Mouse (Mus musculus): ENCODE measurements around the gene Mysm1.

The Mysm1 gene

DNA sequence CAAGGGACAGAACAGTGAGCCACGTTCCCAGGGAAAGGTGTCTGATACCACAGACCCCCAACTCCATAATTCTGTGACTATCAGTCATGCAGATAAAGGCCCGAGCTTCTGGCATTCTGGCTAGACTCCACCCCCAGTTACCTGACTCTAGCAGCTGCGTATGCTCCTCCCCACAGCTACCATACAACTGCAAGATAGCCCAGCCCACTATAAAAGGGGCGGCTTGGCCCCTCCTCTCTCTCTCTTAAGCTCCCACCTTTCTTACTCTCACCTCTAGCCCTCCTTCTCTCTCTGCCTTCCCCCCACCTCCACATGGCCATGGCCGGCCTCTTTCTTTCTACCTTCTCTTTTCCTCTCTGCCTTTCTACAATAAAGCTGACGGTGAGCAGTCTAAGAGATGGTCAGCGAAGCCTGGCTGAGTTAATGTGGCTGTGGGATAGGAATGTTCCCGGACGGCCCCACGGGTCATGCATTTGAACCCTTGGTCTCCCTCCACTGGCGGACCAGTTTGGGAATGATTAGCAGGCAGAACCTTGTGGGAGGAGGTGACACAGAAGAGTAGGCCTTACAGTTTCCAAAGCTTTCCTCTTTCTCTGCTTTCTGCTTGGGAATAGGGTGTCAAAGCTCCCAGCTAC, 37.6 kb downstream of the Mysm1 start:
- DNase-seq, result no peak

GRCm38 (mm10) chr4:94928743-94929142, 50.2 kb downstream of the Mysm1 start, which contains the start of gene Eqtn:
Eqtn (minus strand) TSS chr4:94928843.
- DNase-seq, result no peak

- DNase-seq, result no peak
Measured at GRCm38 (mm10) chr4:94901780-94902179, 77.1 kb downstream of the Mysm1 start.

DNA sequence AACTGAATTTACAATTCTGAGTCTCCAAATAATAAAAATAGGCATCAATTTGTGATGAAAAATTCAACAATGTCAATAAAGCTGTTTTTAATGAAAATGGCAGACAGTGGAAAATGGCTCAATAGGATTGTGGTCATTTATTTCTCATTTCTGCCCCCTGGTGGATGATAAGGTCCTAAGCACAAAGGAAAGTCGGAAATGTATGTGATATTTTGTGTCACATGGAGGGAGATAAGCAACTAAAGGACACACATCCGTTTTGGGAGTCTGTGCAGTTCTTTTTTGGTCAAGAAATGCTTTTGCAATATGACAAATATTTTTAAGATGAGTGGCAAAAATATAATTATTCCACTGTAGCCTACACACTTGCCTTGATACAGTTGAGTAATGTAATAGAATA, 78.2 kb downstream of the Mysm1 start:
- no peak for DNase-seq
